Mouse (Mus musculus) thymus, adult 2 months (tissue): Measurements from ENCODE around the gene Mpv17l.

Experiments
- CTCF ChIP-seq: fragments of 200-500 bp; IDR thresholded peaks from 2 replicates; pipeline ENCODE4 v1.5.1; 2012; ENCODE audit warnings: mild to moderate bottlenecking, control low read depth, low read length, moderate library complexity, borderline replicate concordance; ENCODE audit not compliant: control insufficient read depth, poor library complexity, insufficient read depth; ENCODE audit errors: extremely low read depth
- POLR2A ChIP-seq: fragments of 200-500 bp; IDR thresholded peaks from 2 replicates; pipeline ENCODE4 v1.6.1; 2012; ENCODE audit warnings: mild to moderate bottlenecking, low read length, control low read depth, moderate library complexity; ENCODE audit not compliant: control insufficient read depth, poor library complexity, insufficient read depth; ENCODE audit errors: extremely low read depth

- no peak for TF ChIP-seq POLR2A
- no peak for TF ChIP-seq CTCF
These were observed 547 bp upstream of the Mpv17l start for GRCm38 (mm10) chr16:13902397-13902831.
